Mouse (Mus musculus): Measurements from ENCODE around the gene Olfr743. TPM values are rescaled to one million over a fixed set of nuclear protein-coding genes. Genes with fewer than 3 reads are reported as not detected.

The Olfr743 gene
- polyA plus RNA-seq (2017; shearing (Covaris generic)): not detected

DNA sequence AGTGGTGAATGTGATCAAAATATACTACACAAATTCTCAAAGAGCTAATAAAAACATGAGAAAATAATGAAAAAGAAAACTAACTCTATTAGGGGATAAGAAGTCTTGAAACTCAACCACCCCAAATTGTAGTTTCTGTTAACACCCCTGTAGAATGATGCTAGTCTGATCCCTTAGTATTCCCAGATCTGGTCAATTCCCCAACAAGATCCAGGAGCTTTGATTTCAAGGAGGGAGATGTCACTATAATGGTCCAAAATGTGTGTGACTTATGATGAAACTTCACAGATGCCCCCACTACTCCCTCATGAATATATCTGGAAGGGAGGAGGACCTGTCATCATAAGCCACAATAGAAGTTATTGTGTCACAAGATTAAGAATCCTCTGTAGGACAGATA, at the start of gene Olfr743:
TSS of gene Olfr743 (plus strand) at position 301 of the 400 bp plus-strand sequence.

DNA sequence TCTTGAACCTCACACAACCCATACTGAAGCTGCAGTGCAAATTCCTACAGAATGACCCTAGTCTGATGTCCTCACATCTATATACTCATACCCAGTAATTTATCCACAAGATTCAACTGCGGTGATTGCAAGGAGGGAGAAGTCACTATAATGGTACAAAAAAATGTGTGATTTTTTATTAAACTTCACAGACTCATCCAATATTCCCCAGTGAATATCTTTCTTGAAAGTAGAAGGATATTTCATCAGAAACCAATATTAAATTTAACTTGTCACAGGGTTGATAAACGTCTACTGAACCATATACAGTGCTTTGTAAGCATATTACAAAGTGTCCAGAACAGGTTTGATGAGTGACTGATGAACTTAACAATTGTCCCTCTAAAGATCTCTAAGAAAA, 49.2 kb upstream of the Olfr743 start, which contains the start of gene Olfr741:
TSS of gene Olfr741 (plus strand) at position 301 of the 400 bp plus-strand sequence.

DNA sequence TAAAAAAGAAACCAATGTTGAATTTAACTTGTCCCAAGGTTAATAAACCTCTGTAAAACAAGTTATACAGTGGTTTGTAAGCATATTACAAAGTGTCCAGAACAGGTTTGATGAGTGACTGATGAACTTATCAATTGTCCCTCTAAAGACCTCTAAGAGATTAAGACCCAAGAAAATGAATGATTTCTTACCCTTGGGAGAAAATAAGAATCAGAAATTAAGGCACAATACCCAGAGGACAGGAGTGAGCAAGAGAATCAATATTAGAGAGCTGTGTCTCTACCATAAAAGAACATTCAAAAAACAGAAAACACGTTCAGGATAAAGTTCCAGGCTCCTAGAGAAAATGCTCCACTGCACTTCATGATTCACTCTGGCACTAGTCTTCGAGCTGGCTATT, 18.3 kb upstream of the Olfr743 start, which contains the start of gene Olfr742:
TSS of gene Olfr742 (plus strand) at position 301 of the 400 bp plus-strand sequence.

Other genes starting within 250 kb of the Olfr743 start
- gene Olfr732, start 237.6 kb upstream of the Olfr743 start, polyA plus RNA-seq (2017; shearing (Covaris generic)): not detected
- not detected for gene Olfr733, start 220.3 kb upstream of the Olfr743 start, polyA plus RNA-seq (2017; shearing (Covaris generic))
- gene Olfr734, start 195.1 kb upstream of the Olfr743 start, polyA plus RNA-seq (2017; shearing (Covaris generic)): not detected
- not detected for gene Olfr735, start 173.0 kb upstream of the Olfr743 start, polyA plus RNA-seq (2017; shearing (Covaris generic))
- not detected for gene Tlr11, start 163.9 kb upstream of the Olfr743 start, polyA plus RNA-seq (2017; shearing (Covaris generic))
- not detected for gene Olfr736, start 140.7 kb upstream of the Olfr743 start, polyA plus RNA-seq (2017; shearing (Covaris generic))
- not detected for gene Olfr738, start 114.3 kb upstream of the Olfr743 start, polyA plus RNA-seq (2017; shearing (Covaris generic))
- not detected for gene Olfr739, start 103.2 kb upstream of the Olfr743 start, polyA plus RNA-seq (2017; shearing (Covaris generic))
- not detected for gene Olfr740, start 76.3 kb upstream of the Olfr743 start, polyA plus RNA-seq (2017; shearing (Covaris generic))
- not detected for gene Olfr741, start 49.1 kb upstream of the Olfr743 start, polyA plus RNA-seq (2017; shearing (Covaris generic))
- gene Olfr742, start 18.2 kb upstream of the Olfr743 start, polyA plus RNA-seq (2017; shearing (Covaris generic)): not detected
- gene Olfr744, start 93.0 kb downstream of the Olfr743 start, polyA plus RNA-seq (2017; shearing (Covaris generic)): not detected
- gene Olfr745, start 117.5 kb downstream of the Olfr743 start, polyA plus RNA-seq (2017; shearing (Covaris generic)): not detected
- gene Olfr746, start 125.2 kb downstream of the Olfr743 start, polyA plus RNA-seq (2017; shearing (Covaris generic)): not detected
- gene Olfr747, start 171.4 kb downstream of the Olfr743 start, polyA plus RNA-seq (2017; shearing (Covaris generic)): not detected
- gene Olfr748, start 185.5 kb downstream of the Olfr743 start, polyA plus RNA-seq (2017; shearing (Covaris generic)): not detected
- gene Olfr749, start 223.3 kb downstream of the Olfr743 start, polyA plus RNA-seq (2017; shearing (Covaris generic)): not detected

Data from activated CD4-positive, CD25-positive, alpha-beta regulatory T cell, adult 9 weeks (primary cell).